Mouse (Mus musculus) mouse embryonic stem cell (cell line): ENCODE measurements around the gene Wdr63.

Source experiments
- in situ Hi-C, 2 experiments: fragments of 300-500 bp; cut with MboI; formaldehyde crosslinking; loops; 1 replicate in 1 of 2; 3 replicates in 1 of 2; pipeline ENCODE4 v1.14.3; 2019 to 2020; ENCODE audit warnings: low sequenced_read_pairs in 2 of 2, low pct_unique_long_range_greater_than_20kb in 1 of 2, mixed read lengths in 1 of 2; ENCODE audit not compliant: unreplicated experiment in 1 of 2

Wdr63 gene

GRCm38 (mm10) chr3:146127205-146127604 lies 19.3 kb upstream of the Wdr63 start:
- in situ Hi-C loops: no loop called here

DNA sequence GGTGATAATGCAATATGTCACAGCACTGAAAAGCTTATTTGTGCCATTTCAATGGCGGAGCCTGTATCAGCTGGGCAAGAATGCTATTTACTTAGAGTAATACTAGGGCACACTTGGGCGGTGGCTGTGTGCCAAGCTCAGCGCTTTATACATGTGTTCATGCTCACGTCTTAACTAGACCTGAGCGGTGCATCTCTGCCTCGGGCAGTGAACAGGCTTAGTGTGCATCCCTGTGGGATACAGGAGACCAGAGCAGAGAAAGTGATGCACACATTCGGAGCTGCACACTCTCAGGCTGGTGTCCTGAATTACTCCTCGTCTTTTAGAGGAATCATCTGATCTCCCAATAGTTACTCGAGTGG lies 15.5 kb upstream of the Wdr63 start:
- in situ Hi-C loops: no loop called here

DNA sequence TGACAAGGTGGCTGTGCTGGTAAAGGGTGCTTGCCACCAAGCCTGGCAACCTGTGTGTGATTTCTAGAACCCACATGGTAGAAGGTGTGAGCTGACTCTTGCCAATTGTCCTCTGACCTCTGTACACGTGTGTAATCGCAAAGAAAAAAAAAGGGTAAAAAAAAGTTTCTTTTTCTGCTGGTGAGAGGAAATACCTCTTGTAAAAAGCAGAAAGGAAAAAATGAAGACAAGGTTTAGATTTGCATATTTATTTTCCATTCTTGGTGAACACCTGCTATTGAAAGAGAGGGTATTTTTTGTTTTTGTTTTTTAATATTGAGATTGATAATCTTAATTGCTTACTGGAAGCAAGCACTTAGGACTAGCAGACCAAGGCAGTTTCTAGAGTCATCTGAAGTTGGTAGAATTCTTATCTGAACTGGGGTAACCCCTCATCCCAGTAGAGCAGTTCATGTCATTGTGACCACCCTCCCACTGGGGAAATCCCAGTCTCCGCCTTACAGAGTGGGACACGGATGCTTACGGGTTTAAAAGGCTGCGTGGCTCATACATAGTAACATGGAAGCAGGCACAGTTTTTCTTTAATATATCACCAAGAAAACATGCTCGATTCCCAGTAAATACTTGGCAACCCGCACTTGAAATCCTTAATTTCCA lies 15.0 kb upstream of the Wdr63 start:
- in situ Hi-C loops: no loop called here

DNA sequence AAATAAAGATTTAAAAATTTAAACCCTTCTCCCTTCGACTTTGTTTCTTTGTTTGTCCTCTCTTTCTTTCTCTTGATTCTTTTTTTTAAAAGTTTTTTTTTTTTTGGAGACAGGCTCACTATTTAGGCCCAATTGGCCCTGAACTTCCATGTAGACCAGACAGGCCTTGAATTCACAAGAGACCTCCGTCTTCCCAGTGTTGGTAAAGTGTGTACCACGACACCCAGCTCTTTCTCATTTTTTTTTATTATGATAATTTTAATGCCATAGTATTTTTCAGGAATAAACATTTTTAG lies 14.1 kb upstream of the Wdr63 start:
- in situ Hi-C loops: no loop called here

DNA sequence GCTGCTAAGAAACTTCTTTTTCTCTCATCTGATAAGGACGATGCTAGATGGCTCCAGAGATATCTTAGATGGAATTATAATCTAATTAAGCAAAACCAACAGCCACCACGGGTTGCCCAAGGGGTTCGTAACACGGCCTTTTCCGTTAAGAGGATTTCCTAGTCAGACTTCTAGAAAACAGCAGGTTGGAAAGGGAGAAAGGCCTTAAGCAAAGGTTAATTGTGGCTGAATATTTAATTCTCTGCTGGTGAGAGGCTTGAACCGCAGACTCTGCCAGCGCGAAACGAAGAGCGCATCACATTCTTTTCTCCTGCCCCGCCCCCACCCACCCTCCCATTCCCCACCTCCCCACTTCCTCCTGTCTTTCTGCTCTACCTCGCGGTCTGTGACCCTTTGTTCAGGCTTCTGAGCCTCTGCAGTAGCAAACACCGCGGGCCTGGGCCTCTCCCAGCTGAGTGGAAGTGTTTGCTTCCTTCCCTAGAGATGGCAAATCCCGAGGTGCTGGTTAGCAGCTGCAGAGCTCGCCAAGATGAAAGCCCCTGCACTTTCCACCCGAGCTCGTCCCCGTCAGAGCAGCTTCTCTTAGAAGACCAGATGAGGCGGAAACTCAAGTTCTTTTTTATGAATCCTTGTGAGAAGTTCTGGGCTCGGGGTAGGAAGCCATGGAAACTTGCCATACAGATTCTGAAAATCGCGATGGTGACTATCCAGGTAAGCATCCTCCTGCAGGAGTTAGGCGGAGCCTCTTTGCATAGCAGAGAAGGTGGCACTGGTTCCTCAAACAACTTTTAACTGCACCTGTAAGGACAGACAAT lies 13.6 kb upstream of the Wdr63 start:
- in situ Hi-C loops: no loop called here

DNA sequence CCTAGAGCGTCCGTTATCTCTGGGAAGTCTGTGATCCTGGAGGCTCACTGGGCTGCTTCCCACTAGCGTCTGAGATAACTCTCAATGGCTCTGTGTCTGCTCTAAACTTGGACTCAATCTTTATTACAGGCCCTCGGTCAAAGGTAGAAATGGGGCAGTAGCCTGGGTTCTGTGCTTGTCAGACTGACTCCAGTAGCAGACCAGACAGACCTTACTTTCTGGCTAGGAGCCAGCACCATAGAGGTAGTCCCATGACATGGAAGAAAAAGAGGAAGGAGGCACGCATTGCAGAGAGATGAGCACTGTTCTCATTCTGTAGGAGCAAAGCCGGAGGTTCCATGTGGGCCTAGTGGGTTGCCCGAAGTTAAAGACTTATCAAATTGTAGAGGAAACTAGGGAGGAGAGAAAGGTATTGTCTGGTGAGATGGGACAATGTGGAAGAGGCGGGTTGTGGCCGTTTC lies 10.1 kb upstream of the Wdr63 start:
- in situ Hi-C loops: no loop called here

DNA sequence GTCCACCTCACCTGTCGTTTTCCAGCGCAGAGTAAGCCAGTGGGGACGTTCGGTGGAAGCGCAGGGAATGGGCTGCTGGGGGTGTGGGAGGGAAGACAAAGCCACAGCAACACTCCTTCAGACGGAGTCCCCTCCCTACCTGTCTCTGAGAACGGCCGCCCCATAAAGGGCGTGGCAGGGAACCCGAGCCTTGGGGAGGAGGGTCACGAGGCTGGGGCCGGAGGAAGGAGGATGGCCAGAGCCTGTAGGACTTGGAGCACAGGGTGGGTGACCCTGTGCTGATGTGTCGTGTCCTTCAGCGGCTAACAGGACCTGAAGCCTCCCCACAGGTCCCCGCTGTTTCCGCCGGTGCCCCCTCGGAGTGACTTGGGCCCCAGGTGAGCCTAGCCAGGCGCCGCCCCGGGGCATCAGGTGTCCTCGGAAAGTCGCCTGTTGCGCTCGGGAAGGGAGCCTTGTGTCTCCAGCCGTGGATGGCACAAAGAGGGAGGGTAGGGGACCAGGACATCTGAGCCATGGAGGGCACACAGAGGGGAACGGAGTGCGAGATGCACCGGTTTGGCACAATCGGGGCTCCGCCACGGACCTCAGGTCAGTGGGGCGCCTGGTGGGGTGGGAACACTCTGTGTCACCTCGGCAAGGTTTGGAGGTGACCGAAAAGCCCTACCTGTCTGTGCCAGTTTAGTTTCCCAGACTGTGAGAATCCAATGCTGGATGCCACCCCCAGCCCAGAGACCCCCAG lies 9.5 kb upstream of the Wdr63 start, which contains the start of gene Mcoln3:
Gene Mcoln3, plus strand, starts transcription at position 193 of the 739 bp plus-strand sequence.
- in situ Hi-C loops: no loop called here

GRCm38 (mm10) chr3:146110916-146111315 lies 3.0 kb upstream of the Wdr63 start:
- in situ Hi-C loops: no loop called here

DNA sequence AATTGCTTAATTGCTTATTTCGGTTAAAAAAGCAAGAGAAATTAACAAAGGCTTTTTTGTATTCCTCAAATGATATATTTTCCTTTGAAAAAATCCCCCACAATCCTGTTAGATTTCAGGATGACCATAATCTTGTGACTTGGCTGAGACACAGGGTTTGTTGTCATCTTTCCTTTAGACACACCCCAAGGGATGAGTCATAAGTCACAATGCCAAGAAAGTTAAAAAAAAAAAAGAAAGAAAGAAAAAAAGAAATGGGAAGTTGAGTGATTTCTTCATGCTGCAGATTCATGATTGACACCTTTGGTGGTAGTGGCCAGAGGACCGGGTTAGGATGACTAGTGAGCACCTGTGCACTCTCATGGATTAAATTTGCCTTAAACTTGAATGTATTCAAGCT lies 2.4 kb upstream of the Wdr63 start:
- in situ Hi-C loops: no loop called here

DNA sequence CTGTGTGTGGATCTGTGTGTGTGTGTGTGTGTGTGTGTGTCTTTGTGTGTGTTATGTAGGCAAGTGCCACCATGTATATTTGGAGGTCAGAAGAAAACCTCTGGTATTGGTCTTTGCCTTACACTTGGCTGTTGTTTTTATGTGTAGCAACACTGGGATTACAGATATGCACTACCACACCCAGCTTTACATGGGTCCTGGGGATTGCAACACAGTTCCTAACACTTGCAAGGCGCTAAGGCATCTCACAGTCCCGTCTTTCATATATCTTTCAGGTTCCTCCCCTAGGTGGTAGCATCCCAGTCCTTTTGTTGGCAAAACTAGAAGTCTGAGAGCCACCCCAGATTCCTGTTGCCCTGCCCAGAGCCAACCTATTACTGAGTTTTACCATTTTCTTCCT lies 1.0 kb upstream of the Wdr63 start:
- in situ Hi-C loops: loop anchor here in 1 of 2 experiments (10.0 kb wide), 1 partner anchor 66 kb away; no protein-coding TSS in a partner anchor

GRCm38 (mm10) chr3:146107116-146107849 lies 647 bp downstream of the Wdr63 start:
- in situ Hi-C loops: loop anchor here in 1 of 2 experiments (10.0 kb wide), 1 partner anchor 68 kb away; no protein-coding TSS in a partner anchor

GRCm38 (mm10) chr3:146102049-146102448 lies 5.9 kb downstream of the Wdr63 start:
- in situ Hi-C loops: loop anchor here in 1 of 2 experiments (10.0 kb wide), 1 partner anchor 73 kb away; no protein-coding TSS in a partner anchor

DNA sequence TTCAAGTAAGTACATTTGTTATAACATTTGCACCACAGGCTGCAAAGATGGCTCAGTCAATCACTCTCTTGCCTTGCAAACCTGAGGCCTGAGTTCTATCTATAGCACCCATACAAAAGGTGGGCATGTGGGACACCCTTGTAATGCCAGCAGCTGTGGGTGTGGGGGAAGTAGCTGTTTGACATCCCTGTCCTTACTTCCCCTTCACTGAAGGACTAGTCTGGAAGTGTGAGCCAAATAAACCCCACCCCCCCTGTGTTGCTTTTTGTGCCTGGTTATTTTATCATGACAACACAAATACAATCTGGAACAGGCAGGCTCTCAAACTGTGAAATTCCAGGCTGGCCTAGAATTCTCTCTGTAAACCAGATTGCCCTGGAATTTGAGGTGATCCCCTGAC lies 8.0 kb downstream of the Wdr63 start:
- in situ Hi-C loops: loop anchor here in 1 of 2 experiments (10.0 kb wide), 1 partner anchor 75 kb away; no protein-coding TSS in a partner anchor

- in situ Hi-C loops: no loop called here
Observed at GRCm38 (mm10) chr3:146097861-146098260, 10.1 kb downstream of the Wdr63 start.

- in situ Hi-C loops: no loop called here
Observed at GRCm38 (mm10) chr3:146096986-146097385, 10.9 kb downstream of the Wdr63 start.

- in situ Hi-C loops: no loop called here
Observed at GRCm38 (mm10) chr3:146095066-146095465, 12.9 kb downstream of the Wdr63 start.

DNA sequence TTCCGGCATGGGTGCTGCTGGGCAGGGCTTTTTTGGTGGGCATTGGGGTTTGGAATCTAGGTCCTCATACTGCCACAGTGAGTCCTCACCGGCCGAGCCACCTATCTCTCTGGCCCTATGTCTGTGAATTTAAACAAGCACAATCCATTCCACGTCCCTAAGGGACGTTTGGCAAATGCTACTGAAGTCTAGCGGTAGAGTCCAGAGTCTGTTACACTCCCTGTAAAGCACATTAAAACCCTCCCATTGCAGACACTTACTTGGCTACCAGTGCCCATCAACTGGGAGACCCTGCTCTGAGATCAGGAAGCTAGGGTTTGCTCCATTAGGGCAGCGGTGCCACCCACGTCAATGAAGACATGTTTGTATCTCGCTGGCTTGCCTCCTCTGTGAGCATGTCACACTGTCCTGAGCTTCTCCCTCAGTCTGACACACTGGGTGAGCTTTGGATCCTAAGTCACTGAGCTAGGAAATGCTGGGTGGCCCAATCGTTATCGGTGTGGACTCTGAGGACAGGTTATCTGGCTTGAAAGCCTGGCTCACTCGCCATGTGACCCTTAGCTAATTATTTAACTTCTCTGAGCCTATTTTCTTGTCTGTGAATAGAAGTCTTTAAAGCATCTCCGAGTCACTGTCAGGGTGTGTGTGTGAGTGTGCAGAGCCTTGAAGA lies 16.8 kb downstream of the Wdr63 start:
- in situ Hi-C loops: no loop called here

- in situ Hi-C loops: no loop called here
Observed at GRCm38 (mm10) chr3:146080241-146080640, 27.7 kb downstream of the Wdr63 start.
